Mouse (Mus musculus): ENCODE measurements around the gene Col1a2. TPM values are rescaled to one million over a fixed set of nuclear protein-coding genes. Genes with fewer than 3 reads are reported as not detected.

Col1a2 gene
- polyA plus RNA-seq, 1 experiment, result 9.0 TPM

DNA sequence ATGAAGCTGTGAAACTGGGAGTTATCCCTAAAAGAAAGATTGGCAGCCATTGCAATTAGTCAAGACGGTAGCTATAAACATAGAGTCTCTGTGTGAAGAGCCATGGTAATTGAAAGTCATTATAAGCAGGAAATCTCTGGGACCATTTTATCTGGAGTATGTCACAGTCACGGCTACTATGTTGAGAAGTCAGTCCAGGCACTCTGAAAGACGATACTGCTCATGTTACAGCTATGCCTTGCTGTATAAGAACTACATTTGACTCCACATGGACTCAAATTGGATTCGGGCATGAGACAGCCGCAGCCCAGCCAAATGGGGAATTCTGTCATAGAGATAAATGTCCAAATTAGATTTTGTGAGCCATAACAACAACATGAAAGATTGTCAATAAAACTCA is 58.9 kb downstream of the Col1a2 start:
- 79% methylated on average over 5 of the region's 5 CpGs for WGBS
- no peak overlapping the region for H3K4me3 ChIP-seq (replicated peaks; ENCODE audit: insufficient read depth, low read depth, low read length)

GRCm38 (mm10) chr6:4570412-4570811 is 65.8 kb downstream of the Col1a2 start:
- Histone ChIP-seq H3K27me3 (ENCODE audit: control insufficient read depth, insufficient read depth, low read length) (no peaks in the 10 kb centered on the region), H3K4me3 (replicated peaks; ENCODE audit: insufficient read depth, low read depth, low read length) (no peak overlapping the region), H3K4me1 (ENCODE audit: control insufficient read depth, insufficient read depth, low read length) (no peaks in the 10 kb centered on the region), H3K27ac (ENCODE audit: insufficient read depth, low read length) (no peak overlapping the region)
- TF ChIP-seq POLR2A (IDR thresholded peaks at IDR 0.05; ENCODE audit: borderline replicate concordance, insufficient read depth, low read length), result no peak
- TF ChIP-seq CTCF (IDR thresholded peaks at IDR 0.05; ENCODE audit: borderline replicate concordance, insufficient read depth, low read depth, low read length), result no peak
- no peak for DNase-seq
- WGBS, result 77% methylated on average over 4 of the region's 4 CpGs

More for the DNA sequence above, 58.9 kb downstream of the Col1a2 start:
- no peak overlapping the region for H3K27ac ChIP-seq (ENCODE audit: insufficient read depth, low read length)
- DNase-seq, result no peak
- H3K4me1 ChIP-seq (ENCODE audit: control insufficient read depth, insufficient read depth, low read length), result no peaks in the 10 kb centered on the region
- TF ChIP-seq POLR2A (IDR thresholded peaks at IDR 0.05; ENCODE audit: borderline replicate concordance, insufficient read depth, low read length), result no peak
- TF ChIP-seq CTCF (IDR thresholded peaks at IDR 0.05; ENCODE audit: borderline replicate concordance, insufficient read depth, low read depth, low read length), result no peak
- no peaks in the 10 kb centered on the region for H3K27me3 ChIP-seq (ENCODE audit: control insufficient read depth, insufficient read depth, low read length)

DNA sequence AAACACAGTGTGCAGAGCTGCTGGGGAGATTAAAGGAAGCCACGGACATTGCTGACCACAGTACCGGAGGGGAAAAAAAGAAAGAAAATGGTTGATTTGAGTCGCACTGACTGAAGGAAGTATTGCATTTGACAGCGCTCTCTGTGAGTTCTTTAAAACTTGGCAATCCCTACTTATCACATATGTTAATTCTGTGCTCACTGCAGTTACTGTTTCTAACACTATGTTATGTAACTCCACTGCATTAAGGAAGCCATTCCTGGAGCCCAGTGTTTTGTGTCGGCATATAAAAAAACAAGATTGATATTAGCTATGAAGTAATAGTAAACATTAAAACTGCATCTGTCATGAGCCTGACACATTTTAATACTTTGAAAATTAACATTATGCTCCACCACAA is 73.1 kb downstream of the Col1a2 start:
- TF ChIP-seq POLR2A (IDR thresholded peaks at IDR 0.05; ENCODE audit: borderline replicate concordance, insufficient read depth, low read length) (no peak), CTCF (IDR thresholded peaks at IDR 0.05; ENCODE audit: borderline replicate concordance, insufficient read depth, low read depth, low read length) (no peak)
- H3K27ac ChIP-seq (ENCODE audit: insufficient read depth, low read length), result no peak overlapping the region
- no peak for DNase-seq
- WGBS, result 36% methylated on average over 5 of the region's 5 CpGs
- no peaks in the 10 kb centered on the region for H3K4me1 ChIP-seq (ENCODE audit: control insufficient read depth, insufficient read depth, low read length)
- H3K4me3 ChIP-seq (replicated peaks; ENCODE audit: insufficient read depth, low read depth, low read length), result no peak overlapping the region
- H3K27me3 ChIP-seq (ENCODE audit: control insufficient read depth, insufficient read depth, low read length), result no peaks in the 10 kb centered on the region

DNA sequence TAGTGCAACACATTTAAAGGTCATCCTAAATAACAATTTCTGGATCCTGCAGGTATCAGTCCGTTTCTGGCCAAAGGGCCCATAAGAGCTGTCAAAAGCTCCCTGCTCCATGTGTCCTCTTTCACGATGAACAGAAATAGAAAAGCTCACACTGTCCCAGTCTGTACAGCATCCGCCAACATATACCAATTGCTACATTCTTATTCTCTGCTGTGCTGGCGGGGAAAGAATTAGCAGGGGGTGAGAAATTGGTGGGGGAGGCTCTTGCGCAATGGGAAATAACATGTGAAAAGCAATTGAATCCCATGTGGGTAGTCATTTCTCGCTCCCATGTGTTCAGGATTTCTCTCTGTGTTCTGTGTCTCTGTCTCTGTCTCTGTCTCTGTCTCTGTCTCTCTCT is 73.7 kb downstream of the Col1a2 start:
- H3K27me3 ChIP-seq (ENCODE audit: control insufficient read depth, insufficient read depth, low read length), result no peaks in the 10 kb centered on the region
- H3K27ac ChIP-seq (ENCODE audit: insufficient read depth, low read length), result no peak overlapping the region
- H3K4me3 ChIP-seq (replicated peaks; ENCODE audit: insufficient read depth, low read depth, low read length), result no peak overlapping the region
- no peak for DNase-seq
- no peak for TF ChIP-seq CTCF (IDR thresholded peaks at IDR 0.05; ENCODE audit: borderline replicate concordance, insufficient read depth, low read depth, low read length)
- 62% methylated on average over 6 of the region's 6 CpGs for WGBS
- H3K4me1 ChIP-seq (ENCODE audit: control insufficient read depth, insufficient read depth, low read length), result no peaks in the 10 kb centered on the region

GRCm38 (mm10) chr6:4579620-4580019 is 75.0 kb downstream of the Col1a2 start:
- no peak for TF ChIP-seq POLR2A (IDR thresholded peaks at IDR 0.05; ENCODE audit: borderline replicate concordance, insufficient read depth, low read length)
- TF ChIP-seq CTCF (IDR thresholded peaks at IDR 0.05; ENCODE audit: borderline replicate concordance, insufficient read depth, low read depth, low read length), result no peak
- WGBS, result 85% methylated on average over 5 of the region's 5 CpGs
- Histone ChIP-seq H3K4me3 (replicated peaks; ENCODE audit: insufficient read depth, low read depth, low read length) (no peak overlapping the region), H3K27ac (ENCODE audit: insufficient read depth, low read length) (no peak overlapping the region), H3K4me1 (ENCODE audit: control insufficient read depth, insufficient read depth, low read length) (no peaks in the 10 kb centered on the region), H3K27me3 (ENCODE audit: control insufficient read depth, insufficient read depth, low read length) (no peaks in the 10 kb centered on the region)
- DNase-seq, result no peak

DNA sequence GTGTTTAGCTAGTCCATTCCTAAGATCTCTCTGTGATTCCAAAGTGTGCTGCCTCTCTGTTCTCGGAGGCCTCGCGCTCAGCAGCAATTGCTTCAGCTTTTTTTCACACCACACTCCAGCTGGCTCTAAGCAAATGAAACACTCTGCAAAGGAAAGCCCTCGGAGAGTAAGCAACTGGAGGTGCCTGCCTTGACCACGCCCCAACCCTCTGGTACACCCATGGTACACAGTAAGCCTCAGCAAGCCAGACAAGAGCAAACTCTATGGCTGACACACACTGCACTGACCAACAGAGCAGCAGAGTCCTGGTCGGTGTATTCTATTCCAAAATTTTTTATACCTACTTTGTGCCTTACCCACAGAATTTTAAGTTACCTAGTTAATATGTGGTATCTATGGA is 78.9 kb downstream of the Col1a2 start:
- TF ChIP-seq CTCF (IDR thresholded peaks at IDR 0.05; ENCODE audit: borderline replicate concordance, insufficient read depth, low read depth, low read length), result no peak
- TF ChIP-seq POLR2A (IDR thresholded peaks at IDR 0.05; ENCODE audit: borderline replicate concordance, insufficient read depth, low read length), result no peak
- Histone ChIP-seq H3K4me1 (ENCODE audit: control insufficient read depth, insufficient read depth, low read length) (no peaks in the 10 kb centered on the region), H3K27ac (ENCODE audit: insufficient read depth, low read length) (no peak overlapping the region), H3K27me3 (ENCODE audit: control insufficient read depth, insufficient read depth, low read length) (no peaks in the 10 kb centered on the region), H3K4me3 (replicated peaks; ENCODE audit: insufficient read depth, low read depth, low read length) (no peak overlapping the region)
- no peak for DNase-seq
- 63% methylated on average over 6 of the region's 6 CpGs for WGBS

DNA sequence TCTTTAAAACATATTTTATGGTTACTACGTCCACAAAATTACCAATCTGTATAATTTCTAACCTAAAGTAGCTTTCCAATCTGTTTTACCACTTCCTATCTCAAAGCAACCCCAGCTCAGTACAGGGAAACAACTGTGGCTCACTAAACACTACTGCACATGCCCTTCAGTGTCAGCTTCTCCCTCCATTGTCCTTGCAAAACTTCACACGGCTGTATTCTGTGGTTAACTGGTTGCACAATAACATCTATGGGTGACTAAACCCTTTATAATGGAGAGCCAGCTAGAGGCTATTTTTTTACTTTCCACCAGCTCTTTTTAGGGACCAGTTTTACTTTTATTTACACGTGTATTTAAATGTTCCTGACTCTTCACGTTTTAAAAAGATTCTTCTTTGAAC is 83.3 kb downstream of the Col1a2 start:
- DNase-seq, result no peak
- H3K27ac ChIP-seq (ENCODE audit: insufficient read depth, low read length), result no peak overlapping the region
- 70% methylated on average over 4 of the region's 4 CpGs for WGBS
- no peaks in the 10 kb centered on the region for H3K27me3 ChIP-seq (ENCODE audit: control insufficient read depth, insufficient read depth, low read length)
- TF ChIP-seq CTCF (IDR thresholded peaks at IDR 0.05; ENCODE audit: borderline replicate concordance, insufficient read depth, low read depth, low read length) (no peak), POLR2A (IDR thresholded peaks at IDR 0.05; ENCODE audit: borderline replicate concordance, insufficient read depth, low read length) (no peak)
- H3K4me3 ChIP-seq (replicated peaks; ENCODE audit: insufficient read depth, low read depth, low read length), result no peak overlapping the region
- no peaks in the 10 kb centered on the region for H3K4me1 ChIP-seq (ENCODE audit: control insufficient read depth, insufficient read depth, low read length)

GRCm38 (mm10) chr6:4588722-4589121 is 84.1 kb downstream of the Col1a2 start:
- TF ChIP-seq POLR2A (IDR thresholded peaks at IDR 0.05; ENCODE audit: borderline replicate concordance, insufficient read depth, low read length) (no peak), CTCF (IDR thresholded peaks at IDR 0.05; ENCODE audit: borderline replicate concordance, insufficient read depth, low read depth, low read length) (no peak)
- WGBS, result 93% methylated on average over 3 of the region's 3 CpGs
- no peaks in the 10 kb centered on the region for H3K4me1 ChIP-seq (ENCODE audit: control insufficient read depth, insufficient read depth, low read length)

More at GRCm38 (mm10) chr6:4588722-4589121, 84.1 kb downstream of the Col1a2 start:
- Histone ChIP-seq H3K27me3 (ENCODE audit: control insufficient read depth, insufficient read depth, low read length) (no peaks in the 10 kb centered on the region), H3K4me3 (replicated peaks; ENCODE audit: insufficient read depth, low read depth, low read length) (no peak overlapping the region), H3K27ac (ENCODE audit: insufficient read depth, low read length) (no peak overlapping the region)
- no peak for DNase-seq
